Mouse (Mus musculus): ENCODE measurements around the gene Enah. TPM values are rescaled to one million over a fixed set of nuclear protein-coding genes. Genes with fewer than 3 reads are reported as not detected.

The Enah gene
- polyA plus RNA-seq, 1 experiment from 2014 or later: 167 TPM

- CTCF ChIA-PET: interaction anchor here (1.1 to 2.2 kb wide), 10 partner anchors 14 to 243 kb away, joined by 4 to 9 read pairs (median 6); partner anchors contain the start of genes Lbr and Srp9
- peak; percentile 58 for ATAC-seq
- POLR2A ChIA-PET: interaction anchor here (0.9 kb wide), 1 partner anchor 54 kb away, joined by 3 read pairs; no protein-coding TSS in a partner anchor
- no peak for TF ChIP-seq CTCF (IDR thresholded peaks at IDR 0.05)
- no peaks in the 10 kb centered on the region for H3K27me3 ChIP-seq
- no peak for DNase-seq (ENCODE audit: low read depth, low spot score)
- in situ Hi-C loops (cut with MboI; ENCODE audit: low pct_unique_long_range_greater_than_20kb): loop anchor here (5.0 to 25.0 kb wide), 4 partner anchors 49 to 656 kb away; partner anchors contain the start of gene Fbxo28
These were observed 138.3 kb downstream of the Enah start for GRCm38 (mm10) chr1:181881532-181881931.

- no peak for ATAC-seq
- in situ Hi-C loops (cut with MboI; ENCODE audit: low pct_unique_long_range_greater_than_20kb): loop anchor here (5.0 to 25.0 kb wide), 4 partner anchors 49 to 656 kb away; partner anchors contain the start of gene Fbxo28
- CTCF ChIA-PET: interaction anchor here (0.9 to 2.2 kb wide), 10 partner anchors 8 to 244 kb away, joined by 3 to 9 read pairs (median 6); partner anchors contain the start of genes Lbr and Srp9
- POLR2A ChIA-PET: interaction anchor here (0.9 kb wide), 1 partner anchor 54 kb away, joined by 3 read pairs; no protein-coding TSS in a partner anchor
- DNase-seq (ENCODE audit: low read depth, low spot score): no peak
- no peaks in the 10 kb centered on the region for H3K27me3 ChIP-seq
- TF ChIP-seq CTCF (IDR thresholded peaks at IDR 0.05): no peak
These were observed 139.0 kb downstream of the Enah start for GRCm38 (mm10) chr1:181880752-181881325.

- DNase-seq (ENCODE audit: low read depth, low spot score) (no peak), ATAC-seq (no peak)
- POLR2A ChIA-PET: interaction anchor here (0.6 kb wide), 1 partner anchor 199 kb away, joined by 3 read pairs; no protein-coding TSS in a partner anchor
- in situ Hi-C loops (cut with MboI; ENCODE audit: low pct_unique_long_range_greater_than_20kb): loop anchor here (25.0 kb wide), 2 partner anchors 459 to 659 kb away; partner anchors contain the start of gene Fbxo28
- no peaks in the 10 kb centered on the region for H3K27me3 ChIP-seq
- no peak for TF ChIP-seq CTCF (IDR thresholded peaks at IDR 0.05)
- CTCF ChIA-PET: interaction anchor here (1.6 to 2.5 kb wide), 4 partner anchors 10 to 237 kb away, joined by 5 to 12 read pairs (median 7); no protein-coding TSS in a partner anchor
These were observed 141.4 kb downstream of the Enah start for GRCm38 (mm10) chr1:181878436-181878835.

- H3K27me3 ChIP-seq: no peaks in the 10 kb centered on the region
- no peak for TF ChIP-seq CTCF (IDR thresholded peaks at IDR 0.05)
- no peak for DNase-seq (ENCODE audit: low read depth, low spot score)
- in situ Hi-C loops (cut with MboI; ENCODE audit: low pct_unique_long_range_greater_than_20kb): loop anchor here (25.0 kb wide), 2 partner anchors 460 to 660 kb away; partner anchors contain the start of gene Fbxo28
- ATAC-seq: no peak
- ChIA-PET CTCF (interaction anchor here (0.6 to 2.5 kb wide), 3 partner anchors 48 to 1314 kb away, joined by 3 to 12 read pairs (median 7); no protein-coding TSS in a partner anchor), POLR2A (no interaction called here)
These were observed 142.7 kb downstream of the Enah start for GRCm38 (mm10) chr1:181877088-181877487.

- ChIA-PET CTCF (interaction anchor here (1.9 to 2.5 kb wide), 2 partner anchors 48 to 148 kb away, joined by 7 to 12 read pairs; no protein-coding TSS in a partner anchor), POLR2A (no interaction called here)
- ATAC-seq (no peak), DNase-seq (ENCODE audit: low read depth, low spot score) (no peak)
- in situ Hi-C loops (cut with MboI; ENCODE audit: low pct_unique_long_range_greater_than_20kb): loop anchor here (25.0 kb wide), 2 partner anchors 461 to 661 kb away; partner anchors contain the start of gene Fbxo28
- H3K27me3 ChIP-seq: no peaks in the 10 kb centered on the region
- TF ChIP-seq CTCF (IDR thresholded peaks at IDR 0.05): no peak
These were observed 143.1 kb downstream of the Enah start for GRCm38 (mm10) chr1:181876656-181877055.

GRCm38 (mm10) chr1:181873086-181873920 lies 146.5 kb downstream of the Enah start:
- POLR2A ChIA-PET: no interaction called here
- no peak for DNase-seq (ENCODE audit: low read depth, low spot score)
- no peak for ATAC-seq
- no peak for TF ChIP-seq CTCF (IDR thresholded peaks at IDR 0.05)
- no peaks in the 10 kb centered on the region for H3K27me3 ChIP-seq
- CTCF ChIA-PET: interaction anchor here (1.3 kb wide), 1 partner anchor 20 kb away, joined by 4 read pairs; no protein-coding TSS in a partner anchor
- in situ Hi-C loops (cut with MboI; ENCODE audit: low pct_unique_long_range_greater_than_20kb): no loop called here

- DNase-seq (ENCODE audit: low read depth, low spot score) (no peak), ATAC-seq (no peak)
- ChIA-PET CTCF (no interaction called here), POLR2A (no interaction called here)
- no peaks in the 10 kb centered on the region for H3K27me3 ChIP-seq
- in situ Hi-C loops (cut with MboI; ENCODE audit: low pct_unique_long_range_greater_than_20kb): no loop called here
- no peak for TF ChIP-seq CTCF (IDR thresholded peaks at IDR 0.05)
These were observed 147.2 kb downstream of the Enah start for GRCm38 (mm10) chr1:181872639-181873038.

GRCm38 (mm10) chr1:181866429-181867280 lies 153.1 kb downstream of the Enah start:
- DNase-seq (ENCODE audit: low read depth, low spot score): no peak
- ATAC-seq: no peak
- H3K27me3 ChIP-seq: no peaks in the 10 kb centered on the region
- CTCF ChIA-PET: no interaction called here
- POLR2A ChIA-PET: no interaction called here
- no peak for TF ChIP-seq CTCF (IDR thresholded peaks at IDR 0.05)
- in situ Hi-C loops (cut with MboI; ENCODE audit: low pct_unique_long_range_greater_than_20kb): no loop called here

GRCm38 (mm10) chr1:181865863-181866216 lies 153.9 kb downstream of the Enah start:
- TF ChIP-seq CTCF (IDR thresholded peaks at IDR 0.05): no peak
- ChIA-PET CTCF (no interaction called here), POLR2A (no interaction called here)
- ATAC-seq (no peak), DNase-seq (ENCODE audit: low read depth, low spot score) (no peak)
- in situ Hi-C loops (cut with MboI; ENCODE audit: low pct_unique_long_range_greater_than_20kb): no loop called here
- no peaks in the 10 kb centered on the region for H3K27me3 ChIP-seq

Measured in Patski (cell line).